Mouse (Mus musculus): ENCODE measurements around the gene Phf6. TPM values are rescaled to one million over a fixed set of nuclear protein-coding genes. Genes with fewer than 3 reads are reported as not detected.

Gene Phf6
- 109 TPM for polyA plus RNA-seq (2017; shearing (Covaris generic))

GRCm38 (mm10) chrX:52911587-52912371 lies at the start of gene Phf6:
Gene Phf6 (plus strand): TSS chrX:52912266.

DNA sequence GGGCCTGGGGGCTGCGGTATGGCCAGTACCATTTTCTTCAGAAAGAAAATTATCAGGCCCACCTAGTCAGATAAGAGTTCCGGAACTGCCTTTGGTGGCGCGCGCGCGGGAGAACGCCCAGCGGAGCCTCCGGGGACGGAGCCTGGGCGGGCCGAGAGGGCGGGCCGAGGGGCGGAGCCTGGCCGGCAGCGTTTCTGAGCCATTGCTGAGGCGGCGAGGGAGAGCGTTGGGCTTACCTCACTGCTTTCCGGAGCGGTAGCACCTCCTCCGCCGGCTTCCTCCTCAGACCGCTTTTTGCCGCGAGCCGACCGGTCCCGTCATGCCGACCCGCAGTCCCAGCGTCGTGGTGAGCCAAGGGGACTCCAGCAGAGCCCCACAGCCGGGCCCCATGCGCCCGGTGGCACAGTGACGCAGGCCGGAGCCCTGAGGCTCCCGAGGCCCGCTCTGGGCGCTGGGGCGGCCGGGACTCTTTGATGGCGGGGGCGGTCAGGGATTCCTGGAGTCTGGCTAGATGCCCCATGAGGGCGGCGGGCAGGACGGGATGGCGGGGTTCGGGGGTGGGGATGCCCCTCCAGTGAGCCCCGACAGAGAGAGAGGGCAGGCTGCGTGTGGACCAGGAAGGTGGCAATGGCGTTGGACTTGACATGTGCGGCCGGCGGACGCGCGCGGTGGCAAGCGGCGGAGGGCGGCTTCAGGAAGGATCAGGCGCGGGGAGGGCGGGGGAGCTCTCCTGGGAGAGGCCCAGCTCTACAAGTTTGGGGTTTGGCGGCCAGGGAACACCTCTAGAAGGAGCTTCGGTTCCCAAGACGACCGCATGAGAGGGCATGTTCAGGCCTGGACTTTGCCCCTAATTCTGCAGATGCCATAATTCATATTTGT lies 76.1 kb downstream of the Phf6 start, which contains the start of gene Hprt:
TSS of gene Hprt (plus strand) at position 233 of the 879 bp plus-strand sequence.

Other genes with a start within 250 kb of the Phf6 start
- gene Ccdc160, start 121.1 kb upstream of the Phf6 start, polyA plus RNA-seq (2017; shearing (Covaris generic)) = not detected
- gene Hprt, start 75.9 kb downstream of the Phf6 start, polyA plus RNA-seq (2017; shearing (Covaris generic)) = 192 TPM